Mouse (Mus musculus) heart, postnatal 0 days (tissue): ENCODE results near the gene Ano10. TPM values are rescaled to one million over a fixed set of nuclear protein-coding genes. Genes with fewer than 3 reads are reported as not detected.

Experiments
- ATAC-seq: fragments of 200-750 bp; cut with Nextera tagmentation; 2 replicates; pipeline ENCODE4 v1.8.0; 2017; ENCODE audit warnings: low read depth, moderate number of reproducible peaks, moderate library complexity; ENCODE audit not compliant: insufficient read depth
- DNase-seq: peaks from one replicate; pipeline ENCODE4 v3.0.0-alpha.2; 2016; ENCODE audit warnings: low spot score
- H3K27ac ChIP-seq: fragments of 300-500 bp; sonication (generic); 2 replicates; pipeline ENCODE4 v1.5.1; 2014; ENCODE audit warnings: low read depth, mild to moderate bottlenecking
- H3K27me3 ChIP-seq: fragments of 300-500 bp; sonication (generic); 2 replicates; pipeline ENCODE4 v1.6.1; 2014; ENCODE audit warnings: low read length, mixed read lengths; ENCODE audit not compliant: control insufficient read depth, insufficient read depth
- H3K36me3 ChIP-seq: fragments of 300-500 bp; sonication (generic); replicated peaks from 2 replicates; pipeline ENCODE4 v1.6.1; 2014; ENCODE audit warnings: low read length, mixed read lengths; ENCODE audit not compliant: control insufficient read depth, insufficient read depth
- H3K4me1 ChIP-seq: fragments of 300-500 bp; sonication (generic); 2 replicates; pipeline ENCODE4 v1.6.1; 2014; ENCODE audit warnings: antibody characterized with exemption; ENCODE audit not compliant: control insufficient read depth, insufficient read depth
- H3K4me2 ChIP-seq: fragments of 300-500 bp; sonication (generic); 2 replicates; pipeline ENCODE4 v1.6.1; 2014; ENCODE audit warnings: low read depth, mild to moderate bottlenecking, low read length, moderate library complexity
- H3K4me3 ChIP-seq: fragments of 300-500 bp; sonication (generic); 2 replicates; pipeline ENCODE4 v1.5.1; 2014; ENCODE audit warnings: low read depth, low read length
- H3K9ac ChIP-seq: fragments of 300-500 bp; sonication (generic); replicated peaks from 2 replicates; pipeline ENCODE4 v1.6.1; 2014; ENCODE audit warnings: low read depth, low read length, mixed read lengths
- H3K9me3 ChIP-seq: fragments of 300-500 bp; sonication (generic); replicated peaks from 2 replicates; pipeline ENCODE4 v1.6.1; 2016; ENCODE audit warnings: low read length; ENCODE audit not compliant: control insufficient read depth
- CTCF ChIP-seq: IDR thresholded peaks from 2 replicates; pipeline ENCODE4 v1.5.1; 2016; ENCODE audit warnings: antibody characterized with exemption, control low read depth, low read depth
- EP300 ChIP-seq: IDR thresholded peaks from 2 replicates; pipeline ENCODE4 v1.6.1; 2016; ENCODE audit warnings: antibody characterized with exemption, low read depth
- WGBS: fragments of 180-500 bp; shearing (Covaris S2); extraction: QIAGEN DNeasy Blood & Tissue Kit; methylation state at CpG from one replicate; pipeline ENCODE4 v1.1.7; 2014; 5-methylcytosine and 5-hydroxymethylcytosine counted together
- polyA plus RNA-seq: library from polyadenylated mRNA; unstranded; fragments of >200 nt; fragmentation: Nextera tagmentation; extraction: Ambion mirVana; gene quantifications from 2 replicates; pipeline ENCODE4 v1.2.1, GENCODE M21; 2015
- total RNA-seq: library from RNA; depleted of rRNA; stranded (reverse); fragments of >200 nt; gene quantifications from 2 replicates; pipeline ENCODE4 v1.2.3, GENCODE M21; 2014; ENCODE audit warnings: low replicate concordance

Ano10 gene
- total and polyA plus RNA-seq, 2 experiments from 2014 or later: 21.3 to 24.1 TPM

- peaks cover 24% of the 10 kb centered on the region for H3K4me1 ChIP-seq
- TF ChIP-seq CTCF: no peak
- TF ChIP-seq EP300: no peak
- H3K9me3 ChIP-seq: no peaks in the 10 kb centered on the region
- H3K27ac ChIP-seq: no peak overlapping the region
- H3K4me3 ChIP-seq: no peak overlapping the region
- ATAC-seq (no peak), DNase-seq (no peak)
- WGBS: 67% methylated on average over 4 of the region's 4 CpGs
- H3K36me3 ChIP-seq: peaks cover 30% of the 10 kb centered on the region
- no peak overlapping the region for H3K4me2 ChIP-seq
- H3K9ac ChIP-seq: no peak overlapping the region
- H3K27me3 ChIP-seq: no peaks in the 10 kb centered on the region
Observed at GRCm38 (mm10) chr9:122146124-122146870, 147.9 kb downstream of the Ano10 start.

GRCm38 (mm10) chr9:122145677-122146076, 148.5 kb downstream of the Ano10 start:
- H3K9ac ChIP-seq: no peak overlapping the region
- H3K4me1 ChIP-seq: peaks cover 24% of the 10 kb centered on the region
- no peak for DNase-seq
- H3K27ac ChIP-seq: no peak overlapping the region
- no peak for ATAC-seq
- no peaks in the 10 kb centered on the region for H3K9me3 ChIP-seq
- H3K4me2 ChIP-seq: no peak overlapping the region
- peaks cover 30% of the 10 kb centered on the region for H3K36me3 ChIP-seq
- no peaks in the 10 kb centered on the region for H3K27me3 ChIP-seq
- no peak for TF ChIP-seq CTCF
- no peak for TF ChIP-seq EP300
- H3K4me3 ChIP-seq: no peak overlapping the region

GRCm38 (mm10) chr9:122144776-122145175, 149.4 kb downstream of the Ano10 start:
- Histone ChIP-seq H3K27me3 (no peaks in the 10 kb centered on the region), H3K4me3 (no peak overlapping the region), H3K4me2 (no peak overlapping the region), H3K9ac (no peak overlapping the region), H3K36me3 (peaks cover 30% of the 10 kb centered on the region), H3K9me3 (no peaks in the 10 kb centered on the region), H3K4me1 (peaks cover 24% of the 10 kb centered on the region), H3K27ac (no peak overlapping the region)
- no peak for ATAC-seq
- 0 out of 2 replicates have a peak, but pooled peaks have one; percentile 6 for TF ChIP-seq CTCF
- TF ChIP-seq EP300: no peak
- DNase-seq: no peak
- WGBS: 95% methylated on average over 3 of the region's 3 CpGs

- H3K4me2 ChIP-seq: no peak overlapping the region
- H3K4me3 ChIP-seq: no peak overlapping the region
- no peak for ATAC-seq
- peaks cover 36% of the 10 kb centered on the region for H3K36me3 ChIP-seq
- no peak overlapping the region for H3K9ac ChIP-seq
- no peaks in the 10 kb centered on the region for H3K9me3 ChIP-seq
- DNase-seq: no peak
- TF ChIP-seq EP300 (no peak), CTCF (no peak)
- H3K27me3 ChIP-seq: no peaks in the 10 kb centered on the region
- H3K27ac ChIP-seq: peak overlapping the region; percentile 35; the same call in 1 of the 2 replicates
- H3K4me1 ChIP-seq: peaks cover 24% of the 10 kb centered on the region
- 66% methylated on average over 1 of the region's 1 CpGs for WGBS
Observed at GRCm38 (mm10) chr9:122143219-122143618, 151.0 kb downstream of the Ano10 start.

- Histone ChIP-seq H3K27me3 (no peaks in the 10 kb centered on the region), H3K4me1 (peaks cover 29% of the 10 kb centered on the region), H3K9me3 (no peaks in the 10 kb centered on the region), H3K4me3 (no peak overlapping the region), H3K36me3 (peaks cover 28% of the 10 kb centered on the region), H3K27ac (no peak overlapping the region), H3K9ac (no peak overlapping the region), H3K4me2 (no peak overlapping the region)
- no peak for DNase-seq
- TF ChIP-seq CTCF (no peak), EP300 (no peak)
- 56% methylated on average over 2 of the region's 2 CpGs for WGBS
- ATAC-seq: no peak
Observed at GRCm38 (mm10) chr9:122139236-122139635, 155.0 kb downstream of the Ano10 start.
